Mouse (Mus musculus) lung, adult 2 months (tissue): Measurements from ENCODE around the gene Coq10a. TPM values are rescaled to one million over a fixed set of nuclear protein-coding genes. Genes with fewer than 3 reads are reported as not detected.

ENCODE experiments used
- DNase-seq: peaks from one replicate; pipeline ENCODE4 v3.0.0; 2022
- H3K4me1 ChIP-seq: fragments of 200-500 bp; 2 replicates; pipeline ENCODE4 v1.6.1; 2011; ENCODE audit warnings: low read length; ENCODE audit not compliant: control insufficient read depth, insufficient read depth
- H3K4me3 ChIP-seq: fragments of 200-500 bp; replicated peaks from 2 replicates; pipeline ENCODE3; 2011; ENCODE audit warnings: low read depth, mild to moderate bottlenecking, control low read depth, low read length; ENCODE audit errors: extremely low read depth
- CTCF ChIP-seq: fragments of 200-500 bp; IDR thresholded peaks from 2 replicates; pipeline ENCODE4 v1.5.1; 2011; ENCODE audit warnings: mild to moderate bottlenecking, low read length, control low read depth; ENCODE audit not compliant: insufficient read depth
- POLR2A ChIP-seq: fragments of 200-500 bp; IDR thresholded peaks from 2 replicates; pipeline ENCODE4 v1.6.1; 2011; ENCODE audit warnings: low read depth, mild to moderate bottlenecking, control low read depth, low read length, borderline replicate concordance; ENCODE audit errors: extremely low read depth
- WGBS: fragments of 180-500 bp; shearing (Covaris S2); methylation state at CpG from one replicate; pipeline ENCODE4 v1.1.7; 2018; 5-methylcytosine and 5-hydroxymethylcytosine counted together
- polyA plus RNA-seq: library from polyadenylated mRNA; depleted of rRNA; stranded (reverse); fragments of >200 nt; gene quantifications from 2 replicates; pipeline ENCODE4 v1.2.3, GENCODE M21; 2012; rRNA removed

Gene Coq10a
- polyA plus RNA-seq, 1 experiment, result 48.7 TPM

DNA sequence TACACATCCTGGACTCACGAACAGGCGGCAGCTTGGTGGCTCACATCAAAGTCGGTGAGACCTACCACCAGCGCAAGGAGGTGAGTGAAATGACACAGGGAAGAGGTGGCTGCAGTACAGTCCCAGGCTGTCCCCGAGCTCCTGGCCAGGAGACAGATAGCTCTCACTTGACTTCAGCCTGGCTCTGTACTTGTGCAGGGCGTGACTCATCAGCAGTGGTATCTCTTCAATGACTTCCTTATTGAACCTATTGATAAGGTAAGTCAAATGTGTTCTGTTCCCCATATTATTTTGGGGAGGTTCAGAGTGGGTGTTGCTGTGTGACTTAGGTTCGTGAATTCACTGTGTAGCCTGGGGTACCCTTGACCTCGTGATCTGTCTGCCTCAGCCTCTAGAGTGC, 53.2 kb downstream of the Coq10a start:
- Histone ChIP-seq H3K4me1 (no peaks in the 10 kb centered on the region), H3K4me3 (no peak overlapping the region)
- TF ChIP-seq CTCF (no peak), POLR2A (no peak)
- DNase-seq, result no peak
- WGBS, result 91% methylated on average over 8 of the region's 8 CpGs

Other genes with a start within 250 kb of the Coq10a start
- 103 and 116 TPM in 2 replicates for gene Rbms2, start 188.7 kb downstream of the Coq10a start, polyA plus RNA-seq
- gene Gls2, start 174.5 kb downstream of the Coq10a start, polyA plus RNA-seq, result 1.5 and 2.4 TPM in 2 replicates
- gene Spryd4, start 157.2 kb downstream of the Coq10a start, polyA plus RNA-seq, result 5.6 and 9.9 TPM in 2 replicates
- not detected in 2 replicates for gene Mip, start 143.2 kb downstream of the Coq10a start, polyA plus RNA-seq
- 7.8 and 7.9 TPM in 2 replicates for gene Timeless, start 136.9 kb downstream of the Coq10a start, polyA plus RNA-seq
- gene Apon, start 114.9 kb downstream of the Coq10a start, polyA plus RNA-seq, result 0.08 and 0.27 TPM in 2 replicates
- 0.32 and 0.75 TPM in 2 replicates for gene Apof, start 100.3 kb downstream of the Coq10a start, polyA plus RNA-seq
- gene Stat2, start 98.4 kb downstream of the Coq10a start, polyA plus RNA-seq, result 30.8 and 34.4 TPM in 2 replicates
- 0.08 TPM in 1 of 2 replicates, not detected in the other for gene Il23a, start 70.2 kb downstream of the Coq10a start, polyA plus RNA-seq
- 22.8 and 30.7 TPM in 2 replicates for gene Pan2, start 65.7 kb downstream of the Coq10a start, polyA plus RNA-seq
- gene Cnpy2, start 46.5 kb downstream of the Coq10a start, polyA plus RNA-seq, result 32.0 and 55.9 TPM in 2 replicates
- gene Cs, start 31.3 kb downstream of the Coq10a start, polyA plus RNA-seq, result 95.6 and 150 TPM in 2 replicates
- 24.5 and 31.6 TPM in 2 replicates for gene Ankrd52, start 8.1 kb upstream of the Coq10a start, polyA plus RNA-seq
- gene Slc39a5, start 32.2 kb upstream of the Coq10a start, polyA plus RNA-seq, result 0.42 TPM in 1 of 2 replicates, not detected in the other
- 22.1 and 23.4 TPM in 2 replicates for gene Nabp2, start 42.5 kb upstream of the Coq10a start, polyA plus RNA-seq
- gene Rnf41, start 42.7 kb upstream of the Coq10a start, polyA plus RNA-seq, result 24.4 and 25.5 TPM in 2 replicates
- 99.8 TPM in 2 replicates for gene Smarcc2, start 90.3 kb upstream of the Coq10a start, polyA plus RNA-seq
- gene Myl6, start 125.1 kb upstream of the Coq10a start, polyA plus RNA-seq, result 771 and 1,159 TPM in 2 replicates
- gene Myl6b, start 129.7 kb upstream of the Coq10a start, polyA plus RNA-seq, result 1.9 and 2.0 TPM in 2 replicates
- 94.9 and 97.2 TPM in 2 replicates for gene Esyt1, start 156.9 kb upstream of the Coq10a start, polyA plus RNA-seq
- 13.2 and 15.1 TPM in 2 replicates for gene Zc3h10, start 178.8 kb upstream of the Coq10a start, polyA plus RNA-seq
- gene Rpl41, start 180.3 kb upstream of the Coq10a start, polyA plus RNA-seq, result 1,224 and 1,373 TPM in 2 replicates
- 13.7 and 23.9 TPM in 2 replicates for gene Pa2g4, start 197.0 kb upstream of the Coq10a start, polyA plus RNA-seq
- gene Erbb3, start 220.7 kb upstream of the Coq10a start, polyA plus RNA-seq, result 20.0 and 24.9 TPM in 2 replicates